Mouse (Mus musculus): ENCODE data around the gene A630095N17Rik.

Gene A630095N17Rik

GRCm38 (mm10) chr1:75215785-75216184, 16.1 kb downstream of the A630095N17Rik start:
- CTCF ChIA-PET, result no interaction called here

GRCm38 (mm10) chr1:75214886-75215285, 17.0 kb downstream of the A630095N17Rik start:
- CTCF ChIA-PET, result interaction anchor here (0.6 kb wide), 1 partner anchor 49 kb away, joined by 3 read pairs; no protein-coding TSS in a partner anchor

GRCm38 (mm10) chr1:75214442-75214841, 17.5 kb downstream of the A630095N17Rik start:
- CTCF ChIA-PET, result interaction anchor here (0.6 kb wide), 1 partner anchor 49 kb away, joined by 3 read pairs; no protein-coding TSS in a partner anchor

- CTCF ChIA-PET, result no interaction called here
Measured at GRCm38 (mm10) chr1:75213096-75213495, 18.8 kb downstream of the A630095N17Rik start.

- CTCF ChIA-PET, result interaction anchor here (1.2 kb wide), 1 partner anchor 8 kb away, joined by 4 read pairs; no protein-coding TSS in a partner anchor
Measured at GRCm38 (mm10) chr1:75212542-75212941, 19.4 kb downstream of the A630095N17Rik start.

- CTCF ChIA-PET, result interaction anchor here (1.2 kb wide), 1 partner anchor 10 kb away, joined by 4 read pairs; no protein-coding TSS in a partner anchor
Measured at GRCm38 (mm10) chr1:75211141-75211708, 20.7 kb downstream of the A630095N17Rik start.

GRCm38 (mm10) chr1:75210136-75211087, 21.5 kb downstream of the A630095N17Rik start, which contains the start of the genes Glb1l and Stk16:
Gene Glb1l, minus strand, starts transcription at chr1:75210813.
Gene Stk16, plus strand, starts transcription at chr1:75210838.
- CTCF ChIA-PET, result no interaction called here

- CTCF ChIA-PET, result no interaction called here
Measured at GRCm38 (mm10) chr1:75208967-75209678, 22.8 kb downstream of the A630095N17Rik start.

GRCm38 (mm10) chr1:75201236-75201635, 30.7 kb downstream of the A630095N17Rik start:
- CTCF ChIA-PET, result no interaction called here

GRCm38 (mm10) chr1:75192452-75192851, 39.5 kb downstream of the A630095N17Rik start:
- CTCF ChIA-PET, result no interaction called here

GRCm38 (mm10) chr1:75191622-75192402, 40.1 kb downstream of the A630095N17Rik start, which contains the start of the genes Ankzf1 and Atg9a:
Gene Ankzf1, plus strand, starts transcription at chr1:75192151.
Gene Atg9a, minus strand, starts transcription at chr1:75192196.
- CTCF ChIA-PET, result interaction anchor here (0.5 kb wide), 1 partner anchor 11 kb away, joined by 3 read pairs; no protein-coding TSS in a partner anchor

GRCm38 (mm10) chr1:75191258-75191621, 40.7 kb downstream of the A630095N17Rik start:
- CTCF ChIA-PET, result interaction anchor here (0.5 kb wide), 1 partner anchor 10 kb away, joined by 3 read pairs; no protein-coding TSS in a partner anchor

- CTCF ChIA-PET, result interaction anchor here (0.5 kb wide), 1 partner anchor 345 kb away, joined by 3 read pairs; no protein-coding TSS in a partner anchor
Measured at GRCm38 (mm10) chr1:75190577-75190976, 41.3 kb downstream of the A630095N17Rik start.

GRCm38 (mm10) chr1:75187914-75188483, 43.9 kb downstream of the A630095N17Rik start:
- CTCF ChIA-PET, result no interaction called here

- CTCF ChIA-PET, result no interaction called here
Measured at GRCm38 (mm10) chr1:75187126-75187525, 44.8 kb downstream of the A630095N17Rik start.

GRCm38 (mm10) chr1:75185495-75185894, 46.4 kb downstream of the A630095N17Rik start:
- CTCF ChIA-PET, result no interaction called here

GRCm38 (mm10) chr1:75182160-75182559, 49.7 kb downstream of the A630095N17Rik start:
- CTCF ChIA-PET, result no interaction called here

GRCm38 (mm10) chr1:75181377-75181870, 50.5 kb downstream of the A630095N17Rik start:
- CTCF ChIA-PET, result no interaction called here

- CTCF ChIA-PET, result interaction anchor here (0.6 kb wide), 2 partner anchors 11 to 266 kb away, joined by 3 read pairs; no protein-coding TSS in a partner anchor
Measured at GRCm38 (mm10) chr1:75180741-75181140, 51.2 kb downstream of the A630095N17Rik start.

- CTCF ChIA-PET, result interaction anchor here (0.6 kb wide), 1 partner anchor 266 kb away, joined by 3 read pairs; no protein-coding TSS in a partner anchor
Measured at GRCm38 (mm10) chr1:75180105-75180590, 51.8 kb downstream of the A630095N17Rik start, which contains the start of gene Abcb6. Gene Abcb6, minus strand, starts transcription at chr1:75180392.

All from spleen, embryonic (tissue).